Mouse (Mus musculus) heart, adult 2 months (tissue): ENCODE measurements around the gene Padi1.

Experiments used
- CTCF ChIP-seq: fragments of 200-600 bp; IDR thresholded peaks from 2 replicates; pipeline ENCODE4 v1.8.1; 2022; ENCODE audit warnings: antibody characterized with exemption, mild to moderate bottlenecking, moderate library complexity
- EP300 ChIP-seq: fragments of 200-500 bp; IDR thresholded peaks from 2 replicates; pipeline ENCODE4 v1.6.1; 2011; ENCODE audit warnings: low read depth, low read length, control low read depth; ENCODE audit not compliant: insufficient read depth
- POLR2A ChIP-seq: fragments of 200-500 bp; IDR thresholded peaks from 2 replicates; pipeline ENCODE4 v1.6.1; 2011; ENCODE audit warnings: mild to moderate bottlenecking, low read depth, low read length, control low read depth; ENCODE audit not compliant: insufficient read depth

DNA sequence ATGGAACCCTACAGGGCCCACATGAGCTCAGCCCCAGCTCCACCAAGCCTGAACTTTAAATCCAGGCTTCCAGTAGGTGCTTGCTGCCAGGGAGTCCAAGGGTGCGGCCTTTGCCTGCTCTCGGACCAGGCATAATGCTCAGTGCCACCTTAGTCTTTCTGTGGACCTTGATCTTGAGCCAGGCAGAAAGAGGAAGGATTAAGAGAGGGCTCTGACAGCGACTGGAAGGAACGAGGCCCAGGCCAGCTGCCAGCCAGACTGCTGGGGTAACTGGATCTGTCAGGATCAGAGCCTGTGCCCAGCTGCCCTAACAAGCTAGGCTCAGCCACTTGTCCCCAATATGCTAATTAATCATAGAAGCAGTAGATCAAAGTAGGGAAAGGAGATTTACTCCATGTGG is 34.2 kb upstream of the Padi1 start:
- TF ChIP-seq EP300 (no peak), CTCF (no peak), POLR2A (no peak)
